Mouse (Mus musculus) MEL (cell line): ENCODE measurements at regions not wholly inside any gene's neighbourhood (a gene's known extent, or its start where the extent isn't known, plus 50 kb on each side); places are given as distances from the start of the nearest gene placed in this dataset.

ENCODE experiments used
- DNase-seq: peaks from one replicate; pipeline ENCODE4 v3.0.0; 2011; ENCODE audit warnings: low read depth, low spot score
- H3K27ac ChIP-seq: 2 replicates; pipeline ENCODE4 v1.5.1; 2012; ENCODE audit warnings: low read depth, mild to moderate bottlenecking, control low read depth, low read length, moderate library complexity; ENCODE audit not compliant: control insufficient read depth
- H3K27me3 ChIP-seq, 2 experiments: fragments of 150-350 bp in 1 of 2; sonication (generic) in 1 of 2; 2 replicates each; pipeline ENCODE4 v1.6.1; 2012; ENCODE audit warnings: low read length in 2 of 2, mild to moderate bottlenecking in 2 of 2, improper control_type of control experiment in 1 of 2, moderate library complexity in 1 of 2; ENCODE audit not compliant: insufficient read depth in 2 of 2, control insufficient read depth in 1 of 2
- H3K36me3 ChIP-seq, 2 experiments: 2 replicates each; pipeline ENCODE4 v1.6.1; 2012 to 2014; ENCODE audit warnings: low read length in 2 of 2, improper control_type of control experiment in 1 of 2, inconsistent platforms in 1 of 2, mild to moderate bottlenecking in 1 of 2; ENCODE audit not compliant: insufficient read depth in 2 of 2, control insufficient read depth in 1 of 2
- H3K4me1 ChIP-seq, 2 experiments: fragments of 150-350 bp in 1 of 2; sonication (generic) in 1 of 2; 2 replicates each; pipeline ENCODE4 v1.6.1; 2012; ENCODE audit warnings: low read length in 2 of 2, improper control_type of control experiment in 1 of 2, mild to moderate bottlenecking in 1 of 2; ENCODE audit not compliant: insufficient read depth in 2 of 2, control insufficient read depth in 1 of 2
- H3K4me3 ChIP-seq, 2 experiments: fragments of 150-350 bp in 1 of 2; sonication (generic) in 1 of 2; 2 replicates each; pipeline ENCODE4 v1.5.1; 2012; ENCODE audit warnings: low read depth in 2 of 2, low read length in 2 of 2, mild to moderate bottlenecking in 2 of 2, moderate library complexity in 2 of 2, control low read depth in 1 of 2, improper control_type of control experiment in 1 of 2; ENCODE audit not compliant: control insufficient read depth in 1 of 2, insufficient read depth in 1 of 2
- H3K79me2 ChIP-seq: 2 replicates; pipeline ENCODE4 v1.6.1; 2012; ENCODE audit warnings: mild to moderate bottlenecking, low read length, moderate library complexity; ENCODE audit not compliant: control insufficient read depth, poor library complexity, insufficient read depth
- H3K9ac ChIP-seq: 2 replicates; pipeline ENCODE4 v1.6.1; 2012; ENCODE audit warnings: low read depth, mild to moderate bottlenecking, control low read depth, low read length, moderate library complexity; ENCODE audit not compliant: control insufficient read depth, poor library complexity, severe bottlenecking
- H3K9me3 ChIP-seq: fragments of 150-350 bp; sonication (generic); replicated peaks from 2 replicates; pipeline ENCODE4 v1.6.1; 2012; ENCODE audit warnings: mild to moderate bottlenecking, low read length, improper control_type of control experiment, moderate library complexity; ENCODE audit not compliant: insufficient read depth
- CHD2 ChIP-seq: IDR thresholded peaks from 2 replicates; pipeline ENCODE4 v1.6.1; 2011; ENCODE audit warnings: low read length, improper control_type of control experiment
- CTCF ChIP-seq, 3 experiments: IDR thresholded peaks in 2 of 3; conservative IDR thresholded peaks in 1 of 3; 2 replicates each; pipeline ENCODE4 v1.5.1; 2011 to 2012; ENCODE audit warnings: low read length in 3 of 3, low read depth in 2 of 3, mild to moderate bottlenecking in 2 of 3, improper control_type of control experiment in 1 of 3, inconsistent platforms in 1 of 3, mixed read lengths in 1 of 3, moderate library complexity in 1 of 3; ENCODE audit not compliant: control insufficient read depth in 1 of 3, insufficient read depth in 1 of 3, poor library complexity in 1 of 3, severe bottlenecking in 1 of 3
- ELF1 ChIP-seq: IDR thresholded peaks from 2 replicates; pipeline ENCODE4 v1.6.1; 2014; ENCODE audit warnings: low read depth, mild to moderate bottlenecking, inconsistent platforms, low read length, improper control_type of control experiment, moderate library complexity
- EP300 ChIP-seq, 2 experiments: IDR thresholded peaks; 2 replicates each; pipeline ENCODE4 v1.6.1; 2011; ENCODE audit warnings: improper control_type of control experiment in 2 of 2, low read length in 2 of 2, low read depth in 1 of 2, mild to moderate bottlenecking in 1 of 2
- ETS1 ChIP-seq: IDR thresholded peaks from 2 replicates; pipeline ENCODE4 v1.6.1; 2012; ENCODE audit warnings: low read depth, mild to moderate bottlenecking, inconsistent platforms, low read length, improper control_type of control experiment, moderate library complexity
- GABPA ChIP-seq: IDR thresholded peaks from 2 replicates; pipeline ENCODE4 v1.6.1; 2012; ENCODE audit warnings: low read depth, mild to moderate bottlenecking, inconsistent platforms, low read length, improper control_type of control experiment, moderate library complexity
- GATA1 ChIP-seq: IDR thresholded peaks from 2 replicates; pipeline ENCODE4 v1.6.1; 2011; ENCODE audit warnings: low read depth, low read length, improper control_type of control experiment
- JUND ChIP-seq: IDR thresholded peaks from 2 replicates; pipeline ENCODE4 v1.6.1; 2011; ENCODE audit warnings: low read depth, mild to moderate bottlenecking, improper control_type of control experiment, low read length
- MAFK ChIP-seq: IDR thresholded peaks from 2 replicates; pipeline ENCODE4 v1.6.1; 2011; ENCODE audit warnings: low read depth, mild to moderate bottlenecking, low read length, improper control_type of control experiment, borderline replicate concordance
- MEF2A ChIP-seq: IDR thresholded peaks from 2 replicates; pipeline ENCODE4 v1.6.1; 2014; ENCODE audit warnings: low read depth, mild to moderate bottlenecking, inconsistent platforms, low read length, improper control_type of control experiment; ENCODE audit not compliant: poor library complexity, insufficient replicate concordance, severe bottlenecking; ENCODE audit errors: extremely low read depth
- MXI1 ChIP-seq: IDR thresholded peaks from 2 replicates; pipeline ENCODE4 v1.6.1; 2011; ENCODE audit warnings: mild to moderate bottlenecking, low read depth, low read length, improper control_type of control experiment
- NELFE ChIP-seq: IDR thresholded peaks from 2 replicates; pipeline ENCODE4 v1.6.1; 2011; ENCODE audit warnings: low read depth, low read length, improper control_type of control experiment
- POLR2AphosphoS2 ChIP-seq: IDR thresholded peaks from 2 replicates; pipeline ENCODE4 v1.6.1; 2011; ENCODE audit warnings: low read length, improper control_type of control experiment
- POLR2AphosphoS5 ChIP-seq: IDR thresholded peaks from 2 replicates; pipeline ENCODE4 v1.6.1; 2012; ENCODE audit warnings: low read depth, borderline replicate concordance, mild to moderate bottlenecking, inconsistent platforms, low read length, moderate library complexity, mixed read lengths
- SIN3A ChIP-seq: IDR thresholded peaks from 2 replicates; pipeline ENCODE4 v1.6.1; 2012; ENCODE audit warnings: low read length, improper control_type of control experiment, inconsistent platforms
- TAL1 ChIP-seq: IDR thresholded peaks from 2 replicates; pipeline ENCODE4 v1.6.1; 2012; ENCODE audit warnings: mild to moderate bottlenecking, inconsistent platforms, low read length, moderate library complexity, mixed read lengths
- TCF12 ChIP-seq: IDR thresholded peaks from 2 replicates; pipeline ENCODE4 v1.6.1; 2014; ENCODE audit warnings: low read depth, mild to moderate bottlenecking, inconsistent platforms, low read length, improper control_type of control experiment, moderate library complexity
- UBTF ChIP-seq: IDR thresholded peaks from 2 replicates; pipeline ENCODE4 v1.6.1; 2012; ENCODE audit warnings: low read depth, mild to moderate bottlenecking, inconsistent platforms, low read length, improper control_type of control experiment, moderate library complexity, borderline replicate concordance; ENCODE audit not compliant: insufficient read depth
- USF1 ChIP-seq: IDR thresholded peaks from 2 replicates; pipeline ENCODE4 v1.6.1; 2014; ENCODE audit warnings: low read depth, mild to moderate bottlenecking, inconsistent platforms, low read length, improper control_type of control experiment, moderate library complexity
- USF2 ChIP-seq, 2 experiments: IDR thresholded peaks; 2 replicates each; pipeline ENCODE4 v1.6.1; 2011 to 2012; ENCODE audit warnings: improper control_type of control experiment in 2 of 2, low read length in 2 of 2, borderline replicate concordance in 1 of 2, inconsistent platforms in 1 of 2, low read depth in 1 of 2, mild to moderate bottlenecking in 1 of 2; ENCODE audit not compliant: insufficient read depth in 1 of 2
- ZC3H11A ChIP-seq: IDR thresholded peaks from 2 replicates; pipeline ENCODE4 v1.6.1; 2012; ENCODE audit warnings: low read depth, mild to moderate bottlenecking, inconsistent platforms, low read length, improper control_type of control experiment
- ZNF384 ChIP-seq: IDR thresholded peaks from 2 replicates; pipeline ENCODE4 v1.6.1; 2012; ENCODE audit warnings: low read depth, mild to moderate bottlenecking, inconsistent platforms, low read length, improper control_type of control experiment

DNA sequence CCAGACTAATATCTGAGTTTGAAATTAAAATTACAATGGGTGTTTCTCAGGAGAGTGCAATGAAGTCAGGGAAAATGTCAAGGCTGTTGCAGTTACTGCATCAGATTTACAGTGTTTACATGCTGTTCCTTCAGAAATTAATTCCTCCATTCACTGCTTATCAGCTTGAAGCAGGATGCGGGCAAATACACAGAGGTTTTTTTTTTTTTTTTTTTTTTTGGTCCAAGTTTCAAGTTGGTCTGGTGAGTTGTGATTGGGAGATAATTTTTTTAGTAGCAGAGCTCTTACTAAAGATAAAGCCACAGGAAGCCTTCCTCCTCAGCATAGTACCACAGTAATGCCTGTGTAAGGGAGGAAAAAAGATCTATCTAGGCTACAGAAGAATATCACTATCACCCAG, 762.1 kb upstream of the Cdh7 start (continued):
- TF ChIP-seq ZNF384, result peak; percentile 98
- peak; percentile 85 for TF ChIP-seq TCF12
- TF ChIP-seq CTCF (IDR thresholded peaks at IDR 0.05 in 2 of 3, conservative IDR thresholded peaks at IDR 0.05 in 1 of 3; ENCODE audit: control insufficient read depth in 1 of 3, insufficient read depth in 1 of 3, low read depth in 2 of 3, low read length in 3 of 3, poor library complexity in 1 of 3, severe bottlenecking in 1 of 3), result no peak
- no peak for TF ChIP-seq CHD2
- no peak for TF ChIP-seq NELFE
- TF ChIP-seq GATA1, result no peak; the same call in 1 of the 2 replicates
- peak; percentile 8; the same call in 1 of the 2 replicates for TF ChIP-seq TAL1
- TF ChIP-seq JUND, result no peak
- no peak for TF ChIP-seq POLR2AphosphoS5
- TF ChIP-seq MAFK, result no peak
- TF ChIP-seq MEF2A, result no peak

GRCm38 (mm10) chr1:109223571-109223970, 758.7 kb upstream of the Cdh7 start:
- TF ChIP-seq ZC3H11A, result no peak
- no peak for TF ChIP-seq CTCF (IDR thresholded peaks at IDR 0.05 in 2 of 3, conservative IDR thresholded peaks at IDR 0.05 in 1 of 3; ENCODE audit: control insufficient read depth in 1 of 3, insufficient read depth in 1 of 3, low read depth in 2 of 3, low read length in 3 of 3, poor library complexity in 1 of 3, severe bottlenecking in 1 of 3)
- no peak for TF ChIP-seq GABPA
- no peak for TF ChIP-seq UBTF
- TF ChIP-seq MXI1, result no peak
- no peak for TF ChIP-seq EP300 (IDR thresholded peaks at IDR 0.05; ENCODE audit: low read depth in 1 of 2, low read length in 2 of 2)
- no peak for TF ChIP-seq POLR2AphosphoS2
- TF ChIP-seq USF2 (IDR thresholded peaks at IDR 0.05; ENCODE audit: borderline replicate concordance in 1 of 2, insufficient read depth in 1 of 2, low read depth in 1 of 2, low read length in 2 of 2), result no peak
- no peak for TF ChIP-seq TCF12
- TF ChIP-seq ELF1, result no peak
- no peak for TF ChIP-seq SIN3A
- no peak for TF ChIP-seq CHD2
- TF ChIP-seq ETS1, result no peak
- TF ChIP-seq TAL1, result no peak
- TF ChIP-seq USF1, result no peak
- no peak for TF ChIP-seq POLR2AphosphoS5
- TF ChIP-seq, all 39 proteins: peak for 0

More at GRCm38 (mm10) chr1:109223571-109223970, 758.7 kb upstream of the Cdh7 start:
- no peaks in the 10 kb centered on the region for H3K9me3 ChIP-seq
- no peaks in the 10 kb centered on the region for H3K4me1 ChIP-seq
- no peak overlapping the region for H3K27ac ChIP-seq
- H3K36me3 ChIP-seq, result peaks cover 0 to 3% of the 10 kb centered on the region in 2 experiments; a peak in 2 of 4 replicates
- no peaks in the 10 kb centered on the region for H3K79me2 ChIP-seq
- no peak for DNase-seq
- H3K27me3 ChIP-seq, result no peaks in the 10 kb centered on the region
- H3K9ac ChIP-seq, result no peak overlapping the region
- H3K4me3 ChIP-seq, result no peak overlapping the region
